Mouse (Mus musculus): ENCODE data around the gene Rnf217.

The Rnf217 gene

DNA sequence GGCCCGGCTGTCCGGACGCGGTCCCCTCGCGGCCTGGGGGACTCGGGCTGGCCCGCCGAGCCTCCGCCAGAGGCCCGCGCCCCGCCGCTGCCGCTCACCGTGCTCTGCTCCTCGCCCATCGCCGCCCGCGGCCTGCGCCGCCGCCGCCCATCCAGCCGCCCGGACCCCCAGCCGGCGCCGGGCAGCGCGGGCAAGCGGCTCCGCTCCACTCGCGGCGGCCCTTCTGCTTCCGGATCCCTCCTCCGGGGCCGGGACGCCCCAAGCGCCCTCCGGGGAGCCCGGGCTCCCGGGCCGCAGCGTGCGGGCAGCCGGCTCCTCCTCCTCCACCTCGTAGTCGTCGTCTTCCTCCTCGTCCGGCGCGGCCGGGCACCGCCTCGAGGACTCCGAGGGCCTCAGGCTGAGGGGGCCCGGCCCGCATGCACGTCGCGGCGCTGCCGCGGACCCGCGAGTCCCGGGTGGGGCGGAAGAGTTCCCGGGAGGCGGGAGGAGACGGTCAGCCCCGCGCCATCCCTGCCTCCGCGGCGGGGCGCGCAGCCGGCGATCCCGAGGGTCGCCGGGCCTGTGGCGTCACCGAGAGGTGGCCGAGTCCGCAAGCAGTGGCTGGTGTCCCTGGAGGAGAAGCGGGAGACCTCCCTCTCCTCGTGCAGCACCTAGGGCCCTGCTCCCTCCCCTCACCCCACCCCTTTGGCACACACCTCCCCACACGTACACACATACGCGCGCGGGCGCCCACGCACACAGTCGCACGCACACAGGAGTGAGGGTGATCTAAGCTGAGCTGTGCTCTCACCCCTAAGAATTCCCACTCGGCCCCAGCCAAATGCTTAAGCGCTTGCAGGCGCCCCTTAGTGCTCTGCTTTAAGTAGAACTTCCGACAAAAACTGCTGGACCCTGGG is at the start of gene Rnf217:
Gene Rnf217 (minus strand): TSS at position 119 of the 896 bp plus-strand sequence.
- DNase-seq (ENCODE audit: low spot score): peak; percentile 78

DNA sequence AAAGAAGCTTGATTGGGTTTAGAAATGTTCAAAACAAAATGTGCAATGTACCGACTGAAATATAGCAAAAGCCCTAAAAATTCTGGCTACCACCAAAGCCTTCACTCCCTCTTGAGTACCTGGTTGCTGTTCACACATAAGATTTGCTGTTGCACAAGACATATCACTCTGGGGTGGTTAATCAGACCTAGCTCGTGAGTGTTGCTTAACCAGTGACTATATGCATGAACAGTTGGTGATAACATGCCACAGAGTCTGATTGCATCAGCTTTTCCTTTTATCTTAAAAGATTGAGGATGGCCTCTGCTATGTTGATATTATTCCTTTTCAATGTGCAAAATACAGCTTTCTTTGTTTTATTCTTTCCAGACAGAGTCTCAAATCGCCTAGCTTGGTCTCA is 38.3 kb upstream of the Rnf217 start:
- DNase-seq (ENCODE audit: low spot score): no peak

- DNase-seq (ENCODE audit: low spot score): no peak
These were observed 37.1 kb upstream of the Rnf217 start for GRCm38 (mm10) chr10:31646083-31646482.

GRCm38 (mm10) chr10:31635098-31635497 is 26.1 kb upstream of the Rnf217 start:
- DNase-seq (ENCODE audit: low spot score): no peak

- DNase-seq (ENCODE audit: low spot score): no peak
These were observed 23.0 kb upstream of the Rnf217 start for GRCm38 (mm10) chr10:31632005-31632404.

DNA sequence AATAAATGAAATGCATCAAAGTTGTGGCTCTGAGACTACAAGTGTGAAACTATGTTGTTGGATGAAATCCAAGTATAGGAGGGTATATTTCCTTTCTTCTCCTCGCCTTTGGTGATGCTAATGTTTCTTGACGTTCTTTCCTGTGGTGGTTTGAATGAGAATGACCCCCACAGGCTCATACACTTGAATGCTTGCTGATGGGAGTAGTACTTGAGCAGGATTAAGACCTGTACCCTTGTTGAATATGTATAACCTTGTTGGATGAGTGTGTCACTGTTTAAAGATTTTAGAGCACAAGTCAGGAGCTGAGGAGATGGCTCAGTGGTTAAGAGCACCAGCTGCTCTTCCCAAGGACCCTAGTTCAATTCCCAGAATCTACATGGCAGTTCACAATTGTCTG is 6.4 kb upstream of the Rnf217 start:
- DNase-seq (ENCODE audit: low spot score): no peak

GRCm38 (mm10) chr10:31614111-31614510 is 5.1 kb upstream of the Rnf217 start:
- no peak for DNase-seq (ENCODE audit: low spot score)

GRCm38 (mm10) chr10:31608441-31609065 is 431 bp downstream of the Rnf217 start:
- peak; percentile 67 for DNase-seq (ENCODE audit: low spot score)

GRCm38 (mm10) chr10:31606981-31607867 is 1.8 kb downstream of the Rnf217 start:
- DNase-seq (ENCODE audit: low spot score): no peak

DNA sequence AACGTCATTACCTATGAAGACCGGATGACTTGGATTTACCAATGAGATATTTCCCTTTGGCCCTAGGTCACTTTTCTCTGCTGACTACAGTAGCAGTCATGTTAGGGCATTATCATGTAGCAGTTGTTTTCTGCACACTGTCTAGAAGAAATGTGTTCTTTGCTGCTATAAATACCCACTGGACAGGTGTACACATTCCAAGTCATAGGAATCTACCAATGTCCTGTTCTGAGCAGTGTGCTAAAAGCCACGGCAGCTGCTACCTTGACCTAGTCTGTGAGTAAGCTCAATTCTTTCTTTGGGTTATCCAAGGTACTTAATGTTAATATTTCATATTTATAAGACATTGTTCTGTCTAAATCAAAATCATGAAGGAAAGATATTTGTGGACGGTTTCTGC is 5.1 kb downstream of the Rnf217 start:
- no peak for DNase-seq (ENCODE audit: low spot score)

GRCm38 (mm10) chr10:31600116-31600515 is 8.9 kb downstream of the Rnf217 start:
- DNase-seq (ENCODE audit: low spot score): no peak

DNA sequence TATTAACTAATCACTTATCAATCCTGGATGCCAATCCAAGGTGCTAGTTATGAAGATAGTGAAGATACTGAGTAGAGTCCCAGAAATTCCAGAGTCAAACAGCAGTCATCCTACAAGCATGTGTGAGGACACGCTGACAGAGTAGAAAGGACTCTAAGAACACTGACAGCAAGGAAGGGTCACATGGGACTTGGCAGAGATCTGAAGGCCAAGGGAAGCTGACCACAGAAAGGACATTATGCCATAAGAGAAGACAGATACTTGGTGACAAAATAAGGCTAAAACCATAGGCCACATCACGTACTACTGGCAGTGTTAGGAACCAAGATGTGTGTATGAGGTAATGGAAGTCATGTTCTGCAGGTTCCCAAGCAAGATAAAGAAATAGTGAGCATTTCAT is 11.1 kb downstream of the Rnf217 start:
- no peak for DNase-seq (ENCODE audit: low spot score)

GRCm38 (mm10) chr10:31596804-31597203 is 12.2 kb downstream of the Rnf217 start:
- no peak for DNase-seq (ENCODE audit: low spot score)

DNA sequence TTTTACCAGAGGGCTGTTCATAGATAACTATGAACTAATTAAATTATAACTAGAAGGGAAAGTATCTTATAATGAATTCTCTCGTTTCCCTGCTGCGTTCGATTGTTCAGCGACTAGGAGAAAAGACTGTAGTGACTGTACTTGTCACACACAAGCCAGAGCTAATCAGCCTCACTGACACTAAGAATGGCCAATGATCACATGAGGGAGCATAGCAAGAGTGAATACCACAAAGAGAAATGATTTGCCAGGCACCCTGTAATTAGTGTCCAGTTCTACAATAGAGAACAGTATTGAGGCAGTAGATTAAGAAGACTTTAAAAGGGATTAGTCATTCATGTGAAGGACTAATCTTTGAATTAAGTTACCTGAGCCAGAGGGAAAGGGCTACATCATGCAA is 13.7 kb downstream of the Rnf217 start:
- no peak for DNase-seq (ENCODE audit: low spot score)

- no peak for DNase-seq (ENCODE audit: low spot score)
These were observed 16.1 kb downstream of the Rnf217 start for GRCm38 (mm10) chr10:31592741-31593524.

GRCm38 (mm10) chr10:31592095-31592740 is 16.8 kb downstream of the Rnf217 start:
- no peak for DNase-seq (ENCODE audit: low spot score)

DNA sequence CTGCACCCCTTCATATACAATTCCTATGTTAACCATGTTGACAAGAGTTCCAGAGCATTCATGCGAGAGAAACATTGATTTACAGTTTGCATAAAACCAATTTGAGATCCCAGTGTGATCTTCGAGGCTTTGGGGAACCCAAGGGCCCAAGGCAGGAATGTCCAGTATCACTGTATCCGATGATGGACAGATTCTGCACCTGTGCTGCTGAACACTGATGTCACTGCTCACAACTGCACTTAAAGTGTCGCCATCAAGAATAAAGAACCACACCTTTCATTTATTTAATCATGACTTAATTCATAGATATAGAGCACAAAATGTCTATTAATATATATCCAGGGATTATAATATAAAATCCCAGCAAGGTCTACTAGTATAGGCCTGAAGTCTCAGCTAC is 28.3 kb downstream of the Rnf217 start:
- DNase-seq (ENCODE audit: low spot score): no peak

GRCm38 (mm10) chr10:31580073-31580472 is 28.9 kb downstream of the Rnf217 start:
- no peak for DNase-seq (ENCODE audit: low spot score)

DNA sequence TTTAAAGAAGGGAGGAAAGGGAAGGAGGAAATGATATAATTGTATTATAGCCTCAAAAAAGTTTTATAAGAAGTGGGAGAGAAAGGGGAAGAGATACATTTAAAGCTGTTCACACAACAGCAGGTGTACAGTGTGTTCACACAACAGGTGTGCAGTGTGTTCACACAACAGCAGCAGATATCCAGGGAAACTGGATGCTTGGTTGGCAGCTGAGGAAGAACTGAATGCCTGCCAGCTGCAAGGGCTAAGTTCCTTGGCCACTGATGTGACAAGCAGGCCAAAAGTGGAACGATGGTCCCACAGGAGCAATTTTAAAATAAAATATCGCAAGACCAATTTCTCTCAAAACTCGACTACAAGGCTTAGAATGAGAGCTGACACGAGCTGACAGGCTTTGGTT is 35.7 kb downstream of the Rnf217 start:
- DNase-seq (ENCODE audit: low spot score): no peak

DNA sequence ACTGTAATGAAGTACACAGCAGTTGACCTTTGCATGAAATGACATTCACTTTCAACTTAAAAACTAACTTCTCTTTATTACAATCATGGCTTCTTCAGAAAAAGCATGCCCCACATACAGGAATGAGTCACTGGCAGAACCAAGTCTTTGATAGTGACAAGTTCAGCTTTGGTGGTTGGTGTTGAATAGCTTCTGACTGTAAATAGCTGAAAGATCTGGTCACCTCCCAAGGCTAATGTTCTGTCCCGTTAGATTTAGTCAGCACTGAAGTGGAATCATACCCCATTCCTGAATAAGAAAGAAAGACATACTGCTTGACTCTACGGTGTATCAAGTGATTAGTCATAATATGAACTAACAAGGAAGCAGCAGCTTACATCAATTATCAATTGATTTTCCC is 51.7 kb downstream of the Rnf217 start:
- DNase-seq (ENCODE audit: low spot score): no peak

DNA sequence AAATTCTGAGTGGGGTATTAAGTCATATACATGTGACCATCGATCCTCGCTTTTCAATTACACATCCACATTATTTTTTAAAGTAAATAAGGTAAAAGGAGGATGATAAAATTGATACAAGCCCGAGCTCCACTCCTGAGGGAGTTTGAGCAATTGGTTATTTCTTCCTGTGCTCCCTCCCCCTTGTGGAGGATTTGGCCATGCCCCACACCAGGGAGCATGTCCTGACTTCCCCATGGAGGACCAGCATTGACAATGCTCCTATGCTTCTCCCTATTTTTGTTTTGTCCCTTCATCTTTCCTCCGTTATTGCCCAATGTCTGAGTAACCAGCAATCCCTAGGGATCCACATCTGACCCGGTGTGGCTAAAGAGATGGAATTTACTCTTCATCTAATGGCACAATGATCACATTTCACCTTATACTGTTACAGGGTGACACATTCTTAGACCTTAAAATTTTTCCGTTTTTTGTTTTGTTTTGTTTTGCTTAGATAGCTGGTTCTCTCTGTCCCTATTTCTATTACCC is 53.5 kb downstream of the Rnf217 start:
- no peak for DNase-seq (ENCODE audit: low spot score)
